Mouse (Mus musculus) layer of hippocampus, adult 11-12 months (tissue): ENCODE data around the gene Pex5l.

Source experiments
- DNase-seq: peaks from one replicate; pipeline ENCODE4 v3.0.0; 2022; ENCODE audit warnings: low spot score

The Pex5l gene

GRCm38 (mm10) chr3:33063590-33063989, 79.5 kb downstream of the Pex5l start:
- no peak for DNase-seq

- DNase-seq = no peak
These were observed 81.6 kb downstream of the Pex5l start for GRCm38 (mm10) chr3:33061428-33061827.

- no peak for DNase-seq
These were observed 82.0 kb downstream of the Pex5l start for GRCm38 (mm10) chr3:33061016-33061415.

- no peak for DNase-seq
These were observed 82.6 kb downstream of the Pex5l start for GRCm38 (mm10) chr3:33060343-33060937.

- no peak for DNase-seq
These were observed 94.7 kb downstream of the Pex5l start for GRCm38 (mm10) chr3:33048304-33048703.

- DNase-seq = no peak
These were observed 98.3 kb downstream of the Pex5l start for GRCm38 (mm10) chr3:33044799-33045106.

GRCm38 (mm10) chr3:33043896-33044798, 98.9 kb downstream of the Pex5l start:
- no peak for DNase-seq

GRCm38 (mm10) chr3:33024566-33024965, 118.5 kb downstream of the Pex5l start:
- no peak for DNase-seq

GRCm38 (mm10) chr3:33003901-33004300, 139.1 kb downstream of the Pex5l start:
- no peak for DNase-seq

- DNase-seq = peak; percentile 64
These were observed 141.3 kb downstream of the Pex5l start for GRCm38 (mm10) chr3:33001769-33002168.

- peak; percentile 48 for DNase-seq
These were observed 142.5 kb downstream of the Pex5l start for GRCm38 (mm10) chr3:33000383-33001015.

GRCm38 (mm10) chr3:32991713-32992575, 151.1 kb downstream of the Pex5l start:
- no peak for DNase-seq

GRCm38 (mm10) chr3:32987806-32988205, 155.2 kb downstream of the Pex5l start:
- no peak for DNase-seq

- DNase-seq = no peak
These were observed 157.9 kb downstream of the Pex5l start for GRCm38 (mm10) chr3:32985141-32985540.

- DNase-seq = no peak
These were observed 163.1 kb downstream of the Pex5l start for GRCm38 (mm10) chr3:32979981-32980380.

GRCm38 (mm10) chr3:32979238-32979637, 163.8 kb downstream of the Pex5l start:
- no peak for DNase-seq

GRCm38 (mm10) chr3:32970257-32970656, 172.8 kb downstream of the Pex5l start:
- DNase-seq = no peak

GRCm38 (mm10) chr3:32968671-32969425, 174.2 kb downstream of the Pex5l start:
- peak; percentile 13 for DNase-seq

GRCm38 (mm10) chr3:32965528-32965927, 177.5 kb downstream of the Pex5l start:
- DNase-seq = no peak

- DNase-seq = no peak
These were observed 181.6 kb downstream of the Pex5l start for GRCm38 (mm10) chr3:32961494-32961893.

- no peak for DNase-seq
These were observed 191.7 kb downstream of the Pex5l start for GRCm38 (mm10) chr3:32951382-32951781.
